Mouse (Mus musculus): ENCODE data around the gene D630039A03Rik. TPM values are rescaled to one million over a fixed set of nuclear protein-coding genes. Genes with fewer than 3 reads are reported as not detected.

D630039A03Rik gene
- total RNA-seq, 2 experiments from 2014 or later = 0.39 to 0.42 TPM

Other genes starting within 250 kb of the D630039A03Rik start
- gene Akap2, start 198.6 kb downstream of the D630039A03Rik start, total RNA-seq (2021) = 10 to 100 TPM; 42.3 to 42.5 TPM
- gene Txn1, start 40.1 kb upstream of the D630039A03Rik start, total RNA-seq (2021) = 100 to 1,000 TPM; 108 to 121 TPM
- not detected for gene Txndc8, start 92.8 kb upstream of the D630039A03Rik start, total RNA-seq (2021)